Mouse (Mus musculus) lung, postnatal 0 days (tissue): ENCODE measurements at regions not wholly inside any gene's neighbourhood (a gene's known extent, or its start where the extent isn't known, plus 50 kb on each side); places are given as distances from the start of the nearest gene placed in this dataset.

ENCODE experiments used
- ATAC-seq: fragments of 200-750 bp; cut with Nextera tagmentation; 2 replicates; pipeline ENCODE4 v1.8.0; 2017; ENCODE audit warnings: moderate library complexity
- DNase-seq: peaks from one replicate; pipeline ENCODE4 v3.0.0-alpha.2; 2016; ENCODE audit warnings: low spot score
- H3K27ac ChIP-seq: fragments of 300-500 bp; sonication (generic); 2 replicates; pipeline ENCODE4 v1.5.1; 2014; ENCODE audit warnings: antibody characterized with exemption, mild to moderate bottlenecking, low read length, mixed read lengths
- H3K27me3 ChIP-seq: fragments of 300-500 bp; sonication (generic); replicated peaks from 2 replicates; pipeline ENCODE4 v1.6.1; 2014; ENCODE audit warnings: low read length, mixed read lengths; ENCODE audit not compliant: insufficient read depth
- H3K36me3 ChIP-seq: fragments of 300-500 bp; sonication (generic); 2 replicates; pipeline ENCODE4 v1.6.1; 2014; ENCODE audit warnings: low read length, mixed read lengths; ENCODE audit not compliant: insufficient read depth
- H3K4me1 ChIP-seq: fragments of 300-500 bp; sonication (generic); 2 replicates; pipeline ENCODE4 v1.6.1; 2014; ENCODE audit warnings: antibody characterized with exemption, low read depth, low read length, mixed read lengths; ENCODE audit not compliant: insufficient read depth
- H3K4me2 ChIP-seq: fragments of 300-500 bp; sonication (generic); replicated peaks from 2 replicates; pipeline ENCODE4 v1.6.1; 2014; ENCODE audit warnings: low read depth, mild to moderate bottlenecking, low read length, moderate library complexity, mixed read lengths
- H3K4me3 ChIP-seq: fragments of 300-500 bp; sonication (generic); 2 replicates; pipeline ENCODE4 v1.5.1; 2014; ENCODE audit warnings: low read depth, low read length
- H3K9ac ChIP-seq: fragments of 300-500 bp; sonication (generic); replicated peaks from 2 replicates; pipeline ENCODE4 v1.6.1; 2014; ENCODE audit warnings: low read depth, mild to moderate bottlenecking
- H3K9me3 ChIP-seq: fragments of 300-500 bp; sonication (generic); 2 replicates; pipeline ENCODE4 v1.6.1; 2016; ENCODE audit warnings: low read length, mixed read lengths
- CTCF ChIP-seq: IDR thresholded peaks from 2 replicates; pipeline ENCODE4 v1.5.1; 2016; ENCODE audit warnings: antibody characterized with exemption, mild to moderate bottlenecking
- EP300 ChIP-seq: IDR thresholded peaks from 2 replicates; pipeline ENCODE4 v1.6.1; 2016; ENCODE audit warnings: antibody characterized with exemption, mild to moderate bottlenecking, control low read depth
- WGBS: fragments of 180-500 bp; shearing (Covaris S2); extraction: QIAGEN DNeasy Blood & Tissue Kit; methylation state at CpG from one replicate; pipeline ENCODE4 v1.1.7; 2014; 5-methylcytosine and 5-hydroxymethylcytosine counted together

GRCm38 (mm10) chr1:13928679-13929078 is 2164.4 kb downstream of the 4930444P10Rik start:
- no peak overlapping the region for H3K9ac ChIP-seq
- no peak overlapping the region for H3K4me2 ChIP-seq
- DNase-seq: peak; percentile 44
- ATAC-seq: peak; percentile 47; the same call in 1 of the 2 replicates
- 67% methylated on average over 2 of the region's 2 CpGs for WGBS
- TF ChIP-seq EP300 (peak; percentile 46), CTCF (no peak)
- H3K36me3 ChIP-seq: no peaks in the 10 kb centered on the region
- H3K4me3 ChIP-seq: no peak overlapping the region
- H3K27me3 ChIP-seq: no peaks in the 10 kb centered on the region
- H3K27ac ChIP-seq: no peak overlapping the region
- H3K9me3 ChIP-seq: no peaks in the 10 kb centered on the region
- no peaks in the 10 kb centered on the region for H3K4me1 ChIP-seq

- no peaks in the 10 kb centered on the region for H3K36me3 ChIP-seq
- no peak overlapping the region for H3K4me2 ChIP-seq
- H3K27me3 ChIP-seq: no peaks in the 10 kb centered on the region
- H3K4me1 ChIP-seq: no peaks in the 10 kb centered on the region
- 61% methylated on average over 2 of the region's 2 CpGs for whole genome bisulfite sequencing
- TF ChIP-seq EP300: no peak
- TF ChIP-seq CTCF: no peak
- ATAC-seq: no peak
- no peak overlapping the region for H3K4me3 ChIP-seq
- H3K9ac ChIP-seq: no peak overlapping the region
- no peaks in the 10 kb centered on the region for H3K9me3 ChIP-seq
- no peak for DNase-seq
- no peak overlapping the region for H3K27ac ChIP-seq
These were observed 2165.2 kb downstream of the 4930444P10Rik start for GRCm38 (mm10) chr1:13927964-13928363.

DNA sequence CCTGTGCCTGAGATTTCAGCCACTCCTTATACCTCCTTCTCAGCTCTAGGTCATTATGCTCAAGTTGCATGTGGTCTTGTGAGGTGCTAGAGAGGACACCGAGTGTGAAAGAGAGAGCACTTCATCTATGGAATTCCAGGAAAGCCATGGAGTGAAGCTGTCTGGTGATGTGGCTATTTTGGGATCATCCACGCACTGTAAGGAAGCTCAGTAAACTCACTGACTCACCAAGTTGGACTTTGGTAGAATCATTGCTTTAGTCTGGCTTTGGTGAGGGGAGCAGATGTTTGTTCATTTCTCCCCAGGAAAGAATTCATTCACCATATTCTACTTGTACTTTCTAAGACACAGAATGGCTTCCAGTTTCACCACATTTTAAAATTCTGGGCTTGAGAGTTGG is 2167.1 kb downstream of the 4930444P10Rik start:
- TF ChIP-seq CTCF (no peak), EP300 (no peak)
- Histone ChIP-seq H3K9me3 (peaks cover 3% of the 10 kb centered on the region; the same call in 1 of the 2 replicates), H3K4me2 (no peak overlapping the region), H3K27ac (no peak overlapping the region), H3K36me3 (no peaks in the 10 kb centered on the region), H3K4me1 (no peaks in the 10 kb centered on the region), H3K27me3 (no peaks in the 10 kb centered on the region), H3K4me3 (no peak overlapping the region), H3K9ac (no peak overlapping the region)
- DNase-seq: no peak
- no peak for ATAC-seq
- 64% methylated on average over 2 of the region's 2 CpGs for WGBS

DNA sequence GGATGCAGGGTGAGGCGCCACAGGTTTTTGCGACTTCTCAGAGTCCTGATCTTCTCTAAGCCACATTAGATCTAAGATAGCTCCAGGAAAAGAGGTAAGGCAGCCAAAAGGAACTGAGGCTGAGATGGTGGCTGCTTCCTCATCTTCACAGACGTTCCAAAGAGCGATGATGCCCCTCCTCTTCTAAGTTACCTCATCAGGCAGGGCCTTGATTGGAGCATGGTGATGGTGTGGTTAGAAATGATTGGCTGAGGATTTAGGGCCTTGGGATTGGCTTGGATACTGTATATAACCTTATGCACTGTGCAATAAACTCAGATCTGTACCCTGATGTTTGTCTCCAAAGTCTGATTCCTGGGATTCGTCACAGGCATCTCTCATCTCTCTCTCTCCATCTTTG is 2177.9 kb downstream of the 4930444P10Rik start:
- Histone ChIP-seq H3K9ac (no peak overlapping the region), H3K27me3 (no peaks in the 10 kb centered on the region), H3K36me3 (no peaks in the 10 kb centered on the region), H3K4me1 (no peaks in the 10 kb centered on the region), H3K9me3 (no peaks in the 10 kb centered on the region), H3K4me2 (no peak overlapping the region), H3K27ac (no peak overlapping the region), H3K4me3 (no peak overlapping the region)
- ATAC-seq (no peak), DNase-seq (no peak)
- 86% methylated on average over 5 of the region's 5 CpGs for WGBS
- no peak for TF ChIP-seq EP300
- no peak for TF ChIP-seq CTCF

DNA sequence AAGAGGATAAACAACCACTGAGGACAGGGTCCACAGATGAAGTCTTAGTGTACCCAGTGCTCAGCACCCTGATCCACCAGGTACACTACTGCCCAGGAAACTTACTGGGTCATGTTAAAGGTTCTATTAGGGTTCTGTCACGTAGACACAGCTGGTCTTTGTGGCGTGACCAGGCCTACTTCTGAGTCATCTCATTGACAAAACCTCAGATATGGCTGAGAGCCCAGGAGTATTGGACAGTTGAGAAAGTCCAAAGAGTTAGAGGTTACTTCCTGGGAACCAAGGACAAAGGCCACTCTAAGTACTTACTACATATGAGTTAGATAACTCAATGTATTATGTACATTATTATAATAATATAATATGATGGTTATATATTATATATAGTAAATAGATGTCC is 2214.0 kb downstream of the 4930444P10Rik start:
- ATAC-seq (no peak), DNase-seq (no peak)
- WGBS: 83% methylated on average over 2 of the region's 2 CpGs
- Histone ChIP-seq H3K27ac (no peak overlapping the region), H3K9me3 (no peaks in the 10 kb centered on the region), H3K36me3 (no peaks in the 10 kb centered on the region), H3K4me1 (no peaks in the 10 kb centered on the region), H3K9ac (no peak overlapping the region), H3K4me3 (no peak overlapping the region), H3K4me2 (no peak overlapping the region), H3K27me3 (no peaks in the 10 kb centered on the region)
- no peak for TF ChIP-seq EP300
- no peak for TF ChIP-seq CTCF

GRCm38 (mm10) chr1:13873925-13874324 is 2219.2 kb downstream of the 4930444P10Rik start:
- Histone ChIP-seq H3K4me3 (no peak overlapping the region), H3K36me3 (no peaks in the 10 kb centered on the region), H3K27ac (no peak overlapping the region), H3K27me3 (no peaks in the 10 kb centered on the region), H3K4me2 (no peak overlapping the region), H3K4me1 (no peaks in the 10 kb centered on the region), H3K9me3 (no peaks in the 10 kb centered on the region), H3K9ac (no peak overlapping the region)
- TF ChIP-seq EP300: 0 out of 2 replicates have a peak, but pooled peaks have one; percentile 8
- TF ChIP-seq CTCF: no peak
- DNase-seq: peak; percentile 62
- ATAC-seq: peak; percentile 50

- Histone ChIP-seq H3K4me1 (no peaks in the 10 kb centered on the region), H3K9me3 (no peaks in the 10 kb centered on the region), H3K4me3 (no peak overlapping the region), H3K27ac (no peak overlapping the region), H3K27me3 (no peaks in the 10 kb centered on the region), H3K9ac (no peak overlapping the region), H3K4me2 (no peak overlapping the region), H3K36me3 (no peaks in the 10 kb centered on the region)
- DNase-seq: no peak
- TF ChIP-seq CTCF (no peak), EP300 (no peak)
- no peak for ATAC-seq
These were observed 2220.6 kb downstream of the 4930444P10Rik start for GRCm38 (mm10) chr1:13872536-13872935.
